Mouse (Mus musculus) adrenal gland, adult 18-20 months (tissue): ENCODE measurements around the gene H2-Oa. TPM values are rescaled to one million over a fixed set of nuclear protein-coding genes. Genes with fewer than 3 reads are reported as not detected.
"Not testable (repeated sequence)": the region's sequence is repeated elsewhere in the genome, so short reads cannot be mapped to it uniquely, and the experiment has no call there.

Experiments used
- DNase-seq, 2 experiments: peaks; one replicate each; pipeline ENCODE4 v3.0.0; 2021 to 2022; ENCODE audit warnings: low spot score in 2 of 2
- total RNA-seq, 2 experiments: library from RNA; stranded (reverse); gene quantifications; 1 replicate in 1 of 2; 2 replicates in 1 of 2; pipeline ENCODE4 v1.2.3; 2021

The H2-Oa gene
- total RNA-seq, 2 experiments from 2014 or later = 0.36 to 0.54 TPM

DNA sequence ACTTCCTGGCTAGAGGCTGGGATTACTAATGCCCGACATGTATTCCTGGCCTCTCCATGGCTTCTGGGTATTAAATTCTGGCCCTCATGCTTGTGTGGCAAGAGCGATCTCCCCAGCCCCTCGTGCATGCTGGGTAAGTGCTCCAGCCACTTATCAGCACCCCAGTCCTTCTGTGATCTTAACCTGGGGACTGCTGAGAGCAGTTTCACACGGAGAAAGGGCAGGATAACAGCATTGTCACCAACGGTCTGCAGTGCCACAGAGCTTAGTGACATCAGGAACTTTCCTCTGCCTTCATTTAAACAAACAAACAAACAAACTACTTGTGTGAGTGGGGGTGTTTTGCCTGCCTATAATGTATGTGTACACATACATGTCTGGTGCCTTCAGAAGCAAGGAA, 48.1 kb downstream of the H2-Oa start:
- no peak for DNase-seq

GRCm38 (mm10) chr17:34141448-34141847, 49.3 kb downstream of the H2-Oa start:
- DNase-seq = no peak

DNA sequence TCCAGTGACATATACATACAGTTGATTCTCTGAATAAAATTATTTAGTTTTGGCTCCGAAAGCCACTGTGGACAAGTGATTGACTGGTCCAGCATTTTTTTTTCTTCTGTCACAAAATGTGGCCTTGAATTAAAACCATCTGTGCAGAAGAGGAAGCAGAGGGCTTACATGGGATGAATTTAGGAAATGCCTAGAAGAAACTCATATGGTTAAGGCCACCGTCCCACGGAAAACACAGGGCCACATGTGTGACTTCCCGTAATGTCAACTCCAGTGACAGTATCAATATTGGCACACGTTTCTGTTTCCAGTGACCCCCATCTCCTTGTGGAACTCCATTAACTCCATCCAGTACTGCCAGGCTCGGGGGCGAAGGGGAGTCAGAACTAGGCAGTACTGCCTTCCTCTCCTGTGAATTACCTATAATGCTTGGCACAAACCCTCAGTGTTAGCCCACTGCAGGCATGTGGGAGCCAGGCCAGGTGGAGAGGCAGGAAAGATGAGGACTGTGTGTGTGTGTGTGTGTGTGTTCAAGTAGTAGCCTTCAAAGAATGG, 50.4 kb downstream of the H2-Oa start:
- no peak for DNase-seq

GRCm38 (mm10) chr17:34143033-34143432, 50.9 kb downstream of the H2-Oa start, which contains the start of gene H2-DMb2:
Gene H2-DMb2 (plus strand): TSS chr17:34143307.
- DNase-seq = no peak

- DNase-seq = no peak
Observed at GRCm38 (mm10) chr17:34143461-34143860, 51.3 kb downstream of the H2-Oa start.

- DNase-seq = not testable (repeated sequence)
Observed at GRCm38 (mm10) chr17:34144221-34144620, 52.1 kb downstream of the H2-Oa start.

Other genes with a start within 250 kb of the H2-Oa start
- 10 to 100 TPM; 24.0 to 39.7 TPM for gene Cd320, start 249.2 kb upstream of the H2-Oa start, total RNA-seq
- gene Gm7029, start 218.5 kb upstream of the H2-Oa start, total RNA-seq = not detected
- 1 to 10 TPM in 1 of 2 experiments, under 1 TPM in 1; 0.86 to 1.8 TPM for gene Kifc1, start 201.7 kb upstream of the H2-Oa start, total RNA-seq
- not detected for gene Platr17, start 187.2 kb upstream of the H2-Oa start, total RNA-seq
- gene Daxx, start 182.9 kb upstream of the H2-Oa start, total RNA-seq = 10 to 100 TPM; 25.5 to 29.7 TPM
- gene Tapbp, start 176.4 kb upstream of the H2-Oa start, total RNA-seq = 100 to 1,000 TPM; 179 to 234 TPM
- gene Zbtb22, start 176.4 kb upstream of the H2-Oa start, total RNA-seq = 10 to 100 TPM; 20.3 to 23.3 TPM
- gene Rgl2, start 162.8 kb upstream of the H2-Oa start, total RNA-seq = 10 to 100 TPM; 42.8 to 46.3 TPM
- gene Pfdn6, start 152.0 kb upstream of the H2-Oa start, total RNA-seq = 10 to 100 TPM; 79.6 to 90.7 TPM
- 10 to 100 TPM; 29.2 to 35.7 TPM for gene Wdr46, start 151.7 kb upstream of the H2-Oa start, total RNA-seq
- 1 to 10 TPM; 3.9 to 5.0 TPM for gene B3galt4, start 140.9 kb upstream of the H2-Oa start, total RNA-seq
- gene Vps52, start 136.5 kb upstream of the H2-Oa start, total RNA-seq = 10 to 100 TPM; 51.1 to 53.5 TPM
- gene Rps18, start 136.3 kb upstream of the H2-Oa start, total RNA-seq = 100 to 1,000 TPM; 672 to 676 TPM
- 1,000 to 10,000 TPM in 1 of 2 experiments, 100 to 1,000 TPM in 1; 550 to 1,344 TPM for gene H2-K1, start 92.0 kb upstream of the H2-Oa start, total RNA-seq
- gene Ring1, start 67.7 kb upstream of the H2-Oa start, total RNA-seq = 10 to 100 TPM; 43.9 to 45.5 TPM
- 100 to 1,000 TPM; 246 to 274 TPM for gene H2-Ke6, start 64.3 kb upstream of the H2-Oa start, total RNA-seq
- gene Slc39a7, start 60.7 kb upstream of the H2-Oa start, total RNA-seq = 100 to 1,000 TPM; 131 to 156 TPM
- 10 to 100 TPM; 55.9 to 58.2 TPM for gene Rxrb, start 60.5 kb upstream of the H2-Oa start, total RNA-seq
- gene Col11a2, start 52.9 kb upstream of the H2-Oa start, total RNA-seq = 1 to 10 TPM; 1.4 to 1.9 TPM
- 10 to 100 TPM; 14.7 to 21.0 TPM for gene H2-DMa, start 27.2 kb downstream of the H2-Oa start, total RNA-seq
- 100 to 1,000 TPM; 199 to 244 TPM for gene Brd2, start 30.3 kb downstream of the H2-Oa start, total RNA-seq
- 1 to 10 TPM; 2.0 to 3.8 TPM for gene H2-DMb2, start 51.0 kb downstream of the H2-Oa start, total RNA-seq
- gene H2-DMb1, start 60.7 kb downstream of the H2-Oa start, total RNA-seq = 10 to 100 TPM in 1 of 2 experiments, 1 to 10 TPM in 1; 8.5 to 13.3 TPM
- gene Tap1, start 95.2 kb downstream of the H2-Oa start, total RNA-seq = 10 to 100 TPM; 13.8 to 24.9 TPM
- gene Psmb9, start 95.4 kb downstream of the H2-Oa start, total RNA-seq = 10 to 100 TPM; 15.2 to 31.6 TPM
- 10 to 100 TPM; 36.2 to 74.2 TPM for gene Psmb8, start 105.4 kb downstream of the H2-Oa start, total RNA-seq
- 10 to 100 TPM; 51.6 to 60.9 TPM for gene Tap2, start 111.2 kb downstream of the H2-Oa start, total RNA-seq
- gene H2-Ob, start 146.6 kb downstream of the H2-Oa start, total RNA-seq = under 1 TPM; 0.40 to 0.99 TPM
- gene H2-Ab1, start 165.3 kb downstream of the H2-Oa start, total RNA-seq = 100 to 1,000 TPM in 1 of 2 experiments, 10 to 100 TPM in 1; 90.9 to 173 TPM
- gene H2-Aa, start 195.5 kb downstream of the H2-Oa start, total RNA-seq = 100 to 1,000 TPM; 119 to 219 TPM
- 100 to 1,000 TPM; 134 to 220 TPM for gene H2-Eb1, start 213.5 kb downstream of the H2-Oa start, total RNA-seq
- gene H2-Eb2, start 233.3 kb downstream of the H2-Oa start, total RNA-seq = not detected